Mouse (Mus musculus): ENCODE results near the gene Aqp9. TPM values are rescaled to one million over a fixed set of nuclear protein-coding genes. Genes with fewer than 3 reads are reported as not detected.

The Aqp9 gene
- polyA plus RNA-seq, 1 experiment, result not detected

- Histone ChIP-seq H3K4me3 (ENCODE audit: insufficient read depth, low read depth, low read length) (no peak overlapping the region), H3K27ac (ENCODE audit: insufficient read depth, low read depth, low read length) (no peak overlapping the region), H3K4me1 (ENCODE audit: control insufficient read depth, insufficient read depth, low read length) (no peaks in the 10 kb centered on the region)
- TF ChIP-seq POLR2A (IDR thresholded peaks at IDR 0.05; ENCODE audit: insufficient read depth, low read depth, low read length) (no peak), CTCF (IDR thresholded peaks at IDR 0.05; ENCODE audit: insufficient read depth, low read depth, low read length) (no peak)
- 89% methylated on average over 5 of the region's 5 CpGs for WGBS
These were observed 6.0 kb upstream of the Aqp9 start for GRCm38 (mm10) chr9:71174316-71174975.

- H3K27ac ChIP-seq (ENCODE audit: insufficient read depth, low read depth, low read length), result no peak overlapping the region
- 69% methylated on average over 9 of the region's 9 CpGs for WGBS
- no peak overlapping the region for H3K4me3 ChIP-seq (ENCODE audit: insufficient read depth, low read depth, low read length)
- peaks cover 7% of the 10 kb centered on the region for H3K4me1 ChIP-seq (ENCODE audit: control insufficient read depth, insufficient read depth, low read length)
- TF ChIP-seq POLR2A (IDR thresholded peaks at IDR 0.05; ENCODE audit: insufficient read depth, low read depth, low read length), result no peak
- TF ChIP-seq CTCF (IDR thresholded peaks at IDR 0.05; ENCODE audit: insufficient read depth, low read depth, low read length), result no peak
These were observed 5.1 kb upstream of the Aqp9 start for GRCm38 (mm10) chr9:71173533-71173932.

- no peak for TF ChIP-seq POLR2A (IDR thresholded peaks at IDR 0.05; ENCODE audit: insufficient read depth, low read depth, low read length)
- TF ChIP-seq CTCF (IDR thresholded peaks at IDR 0.05; ENCODE audit: insufficient read depth, low read depth, low read length), result no peak
- H3K4me3 ChIP-seq (ENCODE audit: insufficient read depth, low read depth, low read length), result no peak overlapping the region
- WGBS, result 22% methylated on average over 2 of the region's 2 CpGs
- no peak overlapping the region; the same call in none of the 2 replicates for H3K27ac ChIP-seq (ENCODE audit: insufficient read depth, low read depth, low read length)
- H3K4me1 ChIP-seq (ENCODE audit: control insufficient read depth, insufficient read depth, low read length), result peaks cover 11% of the 10 kb centered on the region
These were observed 838 bp downstream of the Aqp9 start for GRCm38 (mm10) chr9:71167473-71168215.

- TF ChIP-seq CTCF (IDR thresholded peaks at IDR 0.05; ENCODE audit: insufficient read depth, low read depth, low read length) (no peak), POLR2A (IDR thresholded peaks at IDR 0.05; ENCODE audit: insufficient read depth, low read depth, low read length) (no peak)
- H3K27ac ChIP-seq (ENCODE audit: insufficient read depth, low read depth, low read length), result no peak overlapping the region; the same call in 1 of the 2 replicates
- H3K4me1 ChIP-seq (ENCODE audit: control insufficient read depth, insufficient read depth, low read length), result peaks cover 11% of the 10 kb centered on the region
- H3K4me3 ChIP-seq (ENCODE audit: insufficient read depth, low read depth, low read length), result no peak overlapping the region
- 44% methylated on average over 5 of the region's 5 CpGs for WGBS
These were observed 1.5 kb downstream of the Aqp9 start for GRCm38 (mm10) chr9:71166871-71167465.

- Histone ChIP-seq H3K4me3 (ENCODE audit: insufficient read depth, low read depth, low read length) (no peak overlapping the region), H3K27ac (ENCODE audit: insufficient read depth, low read depth, low read length) (no peak overlapping the region), H3K4me1 (ENCODE audit: control insufficient read depth, insufficient read depth, low read length) (peaks cover 11% of the 10 kb centered on the region)
- WGBS, result 97% methylated on average over 5 of the region's 5 CpGs
- TF ChIP-seq CTCF (IDR thresholded peaks at IDR 0.05; ENCODE audit: insufficient read depth, low read depth, low read length), result no peak
- no peak for TF ChIP-seq POLR2A (IDR thresholded peaks at IDR 0.05; ENCODE audit: insufficient read depth, low read depth, low read length)
These were observed 2.3 kb downstream of the Aqp9 start for GRCm38 (mm10) chr9:71166019-71166705.

GRCm38 (mm10) chr9:71165510-71165909 lies 3.0 kb downstream of the Aqp9 start:
- 93% methylated on average over 2 of the region's 2 CpGs for WGBS
- Histone ChIP-seq H3K4me1 (ENCODE audit: control insufficient read depth, insufficient read depth, low read length) (peaks cover 11% of the 10 kb centered on the region), H3K27ac (ENCODE audit: insufficient read depth, low read depth, low read length) (no peak overlapping the region), H3K4me3 (ENCODE audit: insufficient read depth, low read depth, low read length) (no peak overlapping the region)
- TF ChIP-seq CTCF (IDR thresholded peaks at IDR 0.05; ENCODE audit: insufficient read depth, low read depth, low read length), result no peak
- no peak for TF ChIP-seq POLR2A (IDR thresholded peaks at IDR 0.05; ENCODE audit: insufficient read depth, low read depth, low read length)

- no peak overlapping the region for H3K4me3 ChIP-seq (ENCODE audit: insufficient read depth, low read depth, low read length)
- H3K4me1 ChIP-seq (ENCODE audit: control insufficient read depth, insufficient read depth, low read length), result peaks cover 11% of the 10 kb centered on the region
- no peak overlapping the region for H3K27ac ChIP-seq (ENCODE audit: insufficient read depth, low read depth, low read length)
- 91% methylated on average over 6 of the region's 6 CpGs for WGBS
- TF ChIP-seq POLR2A (IDR thresholded peaks at IDR 0.05; ENCODE audit: insufficient read depth, low read depth, low read length) (no peak), CTCF (IDR thresholded peaks at IDR 0.05; ENCODE audit: insufficient read depth, low read depth, low read length) (no peak)
These were observed 3.4 kb downstream of the Aqp9 start for GRCm38 (mm10) chr9:71165061-71165460.

GRCm38 (mm10) chr9:71164353-71164752 lies 4.1 kb downstream of the Aqp9 start:
- Histone ChIP-seq H3K27ac (ENCODE audit: insufficient read depth, low read depth, low read length) (no peak overlapping the region), H3K4me1 (ENCODE audit: control insufficient read depth, insufficient read depth, low read length) (peaks cover 11% of the 10 kb centered on the region), H3K4me3 (ENCODE audit: insufficient read depth, low read depth, low read length) (no peak overlapping the region)
- no peak for TF ChIP-seq POLR2A (IDR thresholded peaks at IDR 0.05; ENCODE audit: insufficient read depth, low read depth, low read length)
- 96% methylated on average over 3 of the region's 3 CpGs for WGBS

All from olfactory bulb, adult 2 months (tissue).